ENCODE assay signal across 12 mouse cellular contexts in the genomic region with DNA sequence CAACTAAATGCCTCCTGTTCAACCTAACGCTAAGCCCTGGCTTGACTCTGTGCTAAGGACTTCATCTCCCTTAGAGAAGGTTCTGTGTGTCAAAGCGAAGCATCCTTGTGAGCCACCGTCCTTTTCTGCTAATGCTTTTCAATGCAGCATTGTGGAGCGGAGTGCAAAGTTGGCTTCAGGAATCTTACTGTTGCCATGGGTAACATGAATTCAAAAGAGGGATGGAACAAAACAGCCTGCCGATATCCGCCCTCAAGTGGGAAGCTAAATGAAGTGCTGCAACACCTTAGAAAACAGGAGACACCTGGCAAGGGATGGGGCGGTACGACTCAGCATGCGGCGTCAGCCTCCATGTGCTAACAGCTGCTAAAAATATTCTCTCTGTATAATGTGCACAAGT. TPM values are rescaled to one million over a fixed set of nuclear protein-coding genes. Genes with fewer than 3 reads are reported as not detected.
DNase-seq lines count a peak whose midpoint lies in the region; ATAC-seq and TF ChIP-seq lines count a peak whose summit lies in the region.
"Had no signal": no experiment of that assay in that cellular context is flagged by ENCODE, and none has a peak within 500 bp of the region (broad histone marks: within the 10 kb centered on the region; RNA-seq: fewer than 3 reads in every experiment).

No protein-coding gene starts in this region.

- TF ChIP-seq POLR2A in lung, adult 2 months (IDR thresholded peaks at IDR 0.05; ENCODE audit: borderline replicate concordance, extremely low read depth, low read depth, low read length): no peak

- no peak overlapping the region for H3K27ac ChIP-seq in lung, embryonic 16.5 days (ENCODE audit: low read length)
- H3K27ac ChIP-seq in forebrain, embryonic 13.5 days: no peak overlapping the region
- H3K27ac ChIP-seq: limb, embryonic 12.5 days had no signal

- no peak for TF ChIP-seq CTCF in lung, adult 2 months (IDR thresholded peaks at IDR 0.05; ENCODE audit: insufficient read depth, low read length)

- WGBS in lung, embryonic 16.5 days: 34% methylated on average over 10 of the region's 10 CpGs
- WGBS in lung, adult 2 months: 40% methylated on average over 10 of the region's 10 CpGs
- 16% methylated on average over 10 of the region's 10 CpGs for WGBS in forebrain, embryonic 13.5 days

- H3K4me1 ChIP-seq in lung, embryonic 16.5 days (replicated peaks; ENCODE audit: control insufficient read depth, insufficient read depth, low read length): no peaks in the 10 kb centered on the region
- H3K4me1 ChIP-seq in lung, adult 2 months (ENCODE audit: control insufficient read depth, insufficient read depth, low read length): no peaks in the 10 kb centered on the region
- H3K4me1 ChIP-seq in forebrain, embryonic 13.5 days: peaks cover 11% of the 10 kb centered on the region
- H3K4me1 ChIP-seq: limb, embryonic 12.5 days had no signal

- no peak overlapping the region for H3K4me3 ChIP-seq in lung, embryonic 16.5 days (ENCODE audit: low read length)
- no peak overlapping the region for H3K4me3 ChIP-seq in lung, adult 2 months (replicated peaks; ENCODE audit: extremely low read depth, low read depth, low read length)
- no peak overlapping the region for H3K4me3 ChIP-seq in forebrain, embryonic 13.5 days
- H3K4me3 ChIP-seq: limb, embryonic 12.5 days had no signal

- H3K27me3 ChIP-seq in lung, embryonic 16.5 days (ENCODE audit: control insufficient read depth, insufficient read depth, low read depth, low read length): no peaks in the 10 kb centered on the region
- H3K27me3 ChIP-seq in forebrain, embryonic 13.5 days: no peaks in the 10 kb centered on the region
- H3K27me3 ChIP-seq: limb, embryonic 12.5 days; Patski had no signal

- no peak overlapping the region for H3K9ac ChIP-seq in lung, embryonic 16.5 days (ENCODE audit: low read length)
- no peak overlapping the region for H3K9ac ChIP-seq in forebrain, embryonic 13.5 days
- H3K9ac ChIP-seq: limb, embryonic 12.5 days had no signal

- H3K36me3 ChIP-seq in lung, embryonic 16.5 days (ENCODE audit: control insufficient read depth, insufficient read depth, low read length): no peaks in the 10 kb centered on the region
- no peaks in the 10 kb centered on the region for H3K36me3 ChIP-seq in forebrain, embryonic 13.5 days (ENCODE audit: poor library complexity, severe bottlenecking)
- H3K36me3 ChIP-seq: limb, embryonic 12.5 days had no signal

- ATAC-seq in lung, embryonic 16.5 days (ENCODE audit: low read depth): peak; percentile 37; the same call in 1 of the 2 replicates
- ATAC-seq in forebrain, embryonic 13.5 days: peak; percentile 85
- ATAC-seq: Patski had no signal

- H3K9me3 ChIP-seq in lung, embryonic 16.5 days (ENCODE audit: control insufficient read depth, low read length): no peaks in the 10 kb centered on the region
- H3K9me3 ChIP-seq in forebrain, embryonic 13.5 days (replicated peaks): no peaks in the 10 kb centered on the region
- H3K9me3 ChIP-seq: limb, embryonic 12.5 days had no signal

- no peak overlapping the region for H3K4me2 ChIP-seq in lung, embryonic 16.5 days (ENCODE audit: low read depth, low read length)
- H3K4me2 ChIP-seq in forebrain, embryonic 13.5 days: peak overlapping the region; percentile 29
- H3K4me2 ChIP-seq: limb, embryonic 12.5 days had no signal

- DNase-seq in lung, adult 2 months: no peak
- peak; percentile 75 to 78 for DNase-seq in left cerebral cortex, adult 9 months (ENCODE audit: low spot score in 2 of 2)
- DNase-seq in right cerebral cortex, postnatal 14 days: peak; percentile 29
- DNase-seq in gastrocnemius, adult 8-10 months (ENCODE audit: low spot score in 2 of 2): no peak
- no peak for DNase-seq in retina, embryonic 14.5 days (ENCODE audit: low spot score)
- no peak for DNase-seq in adrenal gland, postnatal 25 days
- DNase-seq: cerebellum, postnatal 25 days; heart, postnatal 36 days had no signal

RNA-seq across cellular contexts. Expression of gene Tiam1, which starts 32.9 kb away (rescaled TPM):
- polyA plus RNA-seq in lung, embryonic 16.5 days (2015; fragmentation: Nextera tagmentation; extraction: Ambion mirVana): 11.1 and 12.8 TPM in 2 replicates
- 7.1 and 14.6 TPM in 2 replicates for polyA plus RNA-seq in lung, adult 2 months (2012; rRNA removed)
- polyA plus RNA-seq in forebrain, embryonic 13.5 days (2015; fragmentation: Nextera tagmentation; extraction: Ambion mirVana): 25.6 and 29.4 TPM in 2 replicates
- total RNA-seq in gastrocnemius, adult 8-10 months (2022): 10 to 100 TPM in 2 of 4 experiments, 1 to 10 TPM in 2; 2.9 to 14.0 (median 7.2) TPM
- 80.4 and 89.0 TPM in 2 replicates for total RNA-seq in adrenal gland, postnatal 25 days (2021)

RNA-seq across cellular contexts. Expression of gene Sod1, which starts 44.1 kb away (rescaled TPM):
- 1,312 and 1,369 TPM in 2 replicates for polyA plus RNA-seq in lung, embryonic 16.5 days (2015; fragmentation: Nextera tagmentation; extraction: Ambion mirVana)
- 547 and 549 TPM in 2 replicates for polyA plus RNA-seq in lung, adult 2 months (2012; rRNA removed)
- polyA plus RNA-seq in forebrain, embryonic 13.5 days (2015; fragmentation: Nextera tagmentation; extraction: Ambion mirVana): 954 and 979 TPM in 2 replicates
- total RNA-seq in gastrocnemius, adult 8-10 months (2022): 100 to 1,000 TPM; 295 to 338 (median 309) TPM
- 1,418 and 1,524 TPM in 2 replicates for total RNA-seq in adrenal gland, postnatal 25 days (2021)

Comparison
In these comparisons a context has a peak if more than half of its experiments do, and no peak if none do; other contexts are left out.
1. DNase-seq: peak in left cerebral cortex, adult 9 months (2 of 2) and right cerebral cortex, postnatal 14 days (single experiment); none in lung, adult 2 months (single experiment), gastrocnemius, adult 8-10 months (0 of 2), retina, embryonic 14.5 days (single experiment) and adrenal gland, postnatal 25 days (single experiment).